Mouse (Mus musculus) lung, adult 2 months (tissue): ENCODE data around the gene Foxl1. TPM values are rescaled to one million over a fixed set of nuclear protein-coding genes. Genes with fewer than 3 reads are reported as not detected.

Experiments used
- DNase-seq: peaks from one replicate; pipeline ENCODE4 v3.0.0; 2022
- H3K4me1 ChIP-seq: fragments of 200-500 bp; 2 replicates; pipeline ENCODE4 v1.6.1; 2011; ENCODE audit warnings: low read length; ENCODE audit not compliant: control insufficient read depth, insufficient read depth
- H3K4me3 ChIP-seq: fragments of 200-500 bp; replicated peaks from 2 replicates; pipeline ENCODE3; 2011; ENCODE audit warnings: low read depth, mild to moderate bottlenecking, control low read depth, low read length; ENCODE audit errors: extremely low read depth
- CTCF ChIP-seq: fragments of 200-500 bp; IDR thresholded peaks from 2 replicates; pipeline ENCODE4 v1.5.1; 2011; ENCODE audit warnings: mild to moderate bottlenecking, low read length, control low read depth; ENCODE audit not compliant: insufficient read depth
- POLR2A ChIP-seq: fragments of 200-500 bp; IDR thresholded peaks from 2 replicates; pipeline ENCODE4 v1.6.1; 2011; ENCODE audit warnings: low read depth, mild to moderate bottlenecking, control low read depth, low read length, borderline replicate concordance; ENCODE audit errors: extremely low read depth
- WGBS: fragments of 180-500 bp; shearing (Covaris S2); methylation state at CpG from one replicate; pipeline ENCODE4 v1.1.7; 2018; 5-methylcytosine and 5-hydroxymethylcytosine counted together
- polyA plus RNA-seq: library from polyadenylated mRNA; depleted of rRNA; stranded (reverse); fragments of >200 nt; gene quantifications from 2 replicates; pipeline ENCODE4 v1.2.3, GENCODE M21; 2012

The Foxl1 gene
- polyA plus RNA-seq, 1 experiment, result 2.5 TPM

- Histone ChIP-seq H3K4me3 (no peak overlapping the region), H3K4me1 (no peaks in the 10 kb centered on the region)
- DNase-seq, result no peak
- WGBS, result 68% methylated on average over 8 of the region's 8 CpGs
- no peak for TF ChIP-seq CTCF
- no peak for TF ChIP-seq POLR2A
Observed at GRCm38 (mm10) chr8:121121704-121122103, 6.0 kb upstream of the Foxl1 start.

DNA sequence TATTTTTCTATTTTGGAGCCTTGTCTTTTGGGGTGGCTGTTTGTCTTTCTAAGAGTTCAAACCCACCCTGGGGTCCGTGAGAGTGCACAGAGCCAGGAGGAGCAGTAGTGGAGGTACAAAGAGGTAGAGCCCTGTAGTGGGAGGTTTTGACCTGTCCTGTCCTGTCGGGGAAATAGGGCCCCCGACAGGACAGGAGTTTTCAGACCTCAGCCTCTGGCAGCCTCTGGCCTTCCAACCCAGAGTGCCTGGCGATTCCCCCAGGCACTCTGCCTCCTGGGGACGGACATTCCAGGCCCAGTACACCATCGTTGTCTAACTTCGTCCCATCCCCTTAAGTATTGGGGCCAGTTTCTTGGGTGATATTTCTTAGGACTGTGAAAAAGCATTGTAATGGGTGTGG is 5.4 kb upstream of the Foxl1 start:
- DNase-seq, result no peak
- no peak for TF ChIP-seq CTCF
- TF ChIP-seq POLR2A, result no peak
- no peaks in the 10 kb centered on the region; the same call in 1 of the 2 replicates for H3K4me1 ChIP-seq
- H3K4me3 ChIP-seq, result no peak overlapping the region
- 59% methylated on average over 7 of the region's 7 CpGs for WGBS

DNA sequence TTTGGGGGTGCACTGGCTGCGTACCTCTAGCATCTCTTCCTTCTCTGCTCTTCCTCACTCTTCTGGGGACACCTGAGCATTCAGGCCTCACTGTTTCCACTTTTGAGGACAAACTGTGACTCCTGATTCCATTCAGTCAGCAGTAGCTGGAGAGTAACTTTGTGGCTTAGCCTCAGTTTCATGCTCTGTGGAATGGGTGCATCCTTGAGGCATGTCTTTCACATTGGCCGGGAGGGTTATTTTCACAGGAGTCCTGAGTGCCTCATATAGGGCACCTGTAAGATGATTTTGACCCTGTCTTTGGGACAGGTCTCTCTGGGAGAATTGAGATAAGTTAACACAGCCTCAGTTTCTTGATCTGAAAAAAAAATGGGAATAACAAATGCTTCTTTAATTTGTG is 4.6 kb upstream of the Foxl1 start:
- TF ChIP-seq CTCF (no peak), POLR2A (no peak)
- 84% methylated on average over 2 of the region's 2 CpGs for WGBS

GRCm38 (mm10) chr8:121124547-121125239 is 3.0 kb upstream of the Foxl1 start:
- 12% methylated on average over 17 of the region's 17 CpGs for WGBS
- Histone ChIP-seq H3K4me1 (peaks cover 4% of the 10 kb centered on the region), H3K4me3 (no peak overlapping the region)
- no peak for DNase-seq
- TF ChIP-seq POLR2A (no peak), CTCF (no peak)

More for the DNA sequence above, 4.6 kb upstream of the Foxl1 start:
- no peak for DNase-seq
- H3K4me3 ChIP-seq, result no peak overlapping the region
- H3K4me1 ChIP-seq, result peaks cover 3% of the 10 kb centered on the region

DNA sequence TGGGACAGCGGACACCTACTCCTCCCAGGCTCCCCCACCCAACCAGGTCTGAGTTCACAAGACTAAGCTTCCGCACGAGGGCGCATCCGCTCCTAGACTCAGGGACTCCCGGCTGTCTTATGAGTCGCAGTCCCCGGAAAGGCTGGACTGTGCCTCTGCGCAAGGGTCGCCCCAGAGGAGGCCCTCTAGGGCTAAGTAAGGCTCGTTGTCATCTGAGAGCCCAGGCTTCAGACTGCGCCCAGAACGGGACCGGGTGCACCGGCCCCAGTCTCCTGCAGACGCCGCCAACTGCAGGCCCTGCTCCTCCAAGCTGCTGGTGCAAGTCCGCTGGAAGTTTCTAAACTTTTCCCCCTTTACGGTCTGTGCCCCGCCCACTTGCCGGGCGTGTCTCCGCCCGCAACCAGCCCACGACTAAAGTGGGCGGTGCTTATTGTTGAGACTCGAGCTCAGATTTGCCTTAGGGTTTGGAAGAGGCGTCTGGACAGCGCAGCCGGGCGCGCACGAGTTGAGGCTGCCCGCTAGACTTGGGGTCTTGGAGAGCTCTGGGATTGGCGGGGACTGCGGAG is 2.3 kb upstream of the Foxl1 start:
- TF ChIP-seq CTCF, result peak; percentile 40
- TF ChIP-seq POLR2A, result 0 out of 2 replicates have a peak, but pooled peaks have one; percentile 14
- H3K4me1 ChIP-seq, result peaks cover 4% of the 10 kb centered on the region
- 2% methylated on average over 36 of the region's 36 CpGs for WGBS
- no peak overlapping the region for H3K4me3 ChIP-seq
- DNase-seq, result peak; percentile 40

DNA sequence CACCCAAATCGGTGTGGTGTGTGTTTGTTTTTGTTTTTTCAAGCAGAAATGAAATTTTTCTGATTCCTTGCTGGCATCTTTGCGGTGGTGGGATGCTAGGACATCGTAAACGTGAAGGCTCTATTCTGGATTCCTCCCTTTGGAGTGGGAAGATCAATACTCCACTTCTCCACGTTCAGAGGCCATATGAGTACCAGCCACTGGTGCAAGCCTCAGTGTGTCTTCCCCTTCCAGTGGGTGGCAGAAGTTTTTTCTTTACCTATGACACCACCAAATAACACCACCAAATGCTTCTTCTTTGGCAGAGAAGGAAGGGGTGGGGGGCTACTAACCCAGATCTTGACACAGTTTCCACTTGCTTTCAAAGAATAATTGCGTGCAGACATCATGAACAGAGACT is 1.5 kb upstream of the Foxl1 start:
- Histone ChIP-seq H3K4me3 (no peak overlapping the region), H3K4me1 (peaks cover 4% of the 10 kb centered on the region)
- TF ChIP-seq POLR2A, result no peak
- TF ChIP-seq CTCF, result no peak
- 20% methylated on average over 6 of the region's 6 CpGs for WGBS
- DNase-seq, result no peak

GRCm38 (mm10) chr8:121126694-121127093 is 1.0 kb upstream of the Foxl1 start:
- DNase-seq, result no peak
- 25% methylated on average over 5 of the region's 6 CpGs for WGBS
- no peak overlapping the region for H3K4me3 ChIP-seq
- H3K4me1 ChIP-seq, result peaks cover 4% of the 10 kb centered on the region
- TF ChIP-seq CTCF (no peak), POLR2A (no peak)

DNA sequence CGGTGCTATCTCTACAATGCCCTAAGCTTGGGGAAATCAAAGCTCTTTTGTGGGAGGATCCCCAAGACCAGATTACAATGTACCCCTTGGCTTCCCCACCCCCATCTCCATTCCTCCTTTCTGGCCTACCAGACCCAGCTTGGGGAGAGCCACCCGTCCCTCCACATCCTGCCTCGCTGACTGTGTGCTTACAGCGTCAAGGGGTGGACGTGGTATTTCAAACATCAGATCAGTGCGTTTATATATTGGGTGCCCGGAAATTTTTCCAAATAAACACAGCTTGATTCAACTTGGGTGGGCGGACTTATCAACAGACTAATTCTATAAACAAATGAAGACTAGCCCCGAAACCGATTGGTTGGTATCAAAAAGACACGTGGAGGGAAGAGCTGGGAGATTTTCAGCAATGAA is 444 bp upstream of the Foxl1 start:
- no peak for DNase-seq
- 8% methylated on average over 11 of the region's 11 CpGs for WGBS
- H3K4me3 ChIP-seq, result no peak overlapping the region
- TF ChIP-seq POLR2A (no peak), CTCF (no peak)
- H3K4me1 ChIP-seq, result peaks cover 4% of the 10 kb centered on the region

- H3K4me1 ChIP-seq, result peaks cover 4% of the 10 kb centered on the region
- no peak for TF ChIP-seq CTCF
- no peak for TF ChIP-seq POLR2A
- DNase-seq, result no peak
- no peak overlapping the region for H3K4me3 ChIP-seq
- WGBS, result 7% methylated on average over 55 of the region's 55 CpGs
Observed at GRCm38 (mm10) chr8:121128531-121129264, 958 bp downstream of the Foxl1 start.
